In the genomic region with DNA sequence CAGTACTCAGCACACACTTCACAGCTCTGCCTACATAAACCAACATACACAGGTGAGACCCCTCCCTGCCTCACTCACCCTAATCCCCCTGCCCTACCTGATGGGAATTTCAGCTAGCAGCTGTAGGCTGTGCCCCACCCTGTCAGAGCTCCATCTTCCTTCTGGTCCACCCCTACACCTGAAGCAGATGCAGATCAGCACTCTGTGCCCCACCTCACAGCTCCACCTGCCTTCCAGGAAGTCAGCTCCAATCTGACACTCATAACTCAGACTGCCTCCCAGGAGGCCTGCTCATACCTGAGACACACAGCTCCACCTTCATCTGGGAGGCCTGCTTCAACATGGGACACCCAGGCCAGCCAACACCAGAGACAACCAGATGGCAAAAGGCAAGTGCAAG, we compare ENCODE assay signal across 33 mouse cellular contexts.
"Had no signal": no experiment of that assay in that cellular context is flagged by ENCODE, and none has a peak within 500 bp of the region (broad histone marks: within the 10 kb centered on the region; RNA-seq: fewer than 3 reads in every experiment).

No protein-coding gene starts in this region.

- H3K4me2 ChIP-seq: heart, embryonic 11.5 days; heart, embryonic 12.5 days; heart, embryonic 13.5 days; heart, embryonic 15.5 days; hindbrain, embryonic 12.5 days; hindbrain, embryonic 13.5 days; hindbrain, embryonic 14.5 days; hindbrain, embryonic 15.5 days; kidney, embryonic 15.5 days had no signal

- H3K36me3 ChIP-seq: heart, embryonic 10.5 days; heart, embryonic 12.5 days; heart, embryonic 13.5 days; heart, embryonic 15.5 days; hindbrain, embryonic 10.5 days; hindbrain, embryonic 12.5 days; hindbrain, embryonic 13.5 days; hindbrain, embryonic 15.5 days; kidney, embryonic 15.5 days had no signal

- H3K4me3 ChIP-seq: heart, embryonic 10.5 days; heart, embryonic 12.5 days; heart, embryonic 13.5 days; heart, embryonic 15.5 days; hindbrain, embryonic 10.5 days; hindbrain, embryonic 12.5 days; hindbrain, embryonic 13.5 days; hindbrain, embryonic 15.5 days; kidney, embryonic 15.5 days; layer of hippocampus, adult 2 months; left cerebral cortex, adult 2 months had no signal

- DNase-seq: heart, postnatal 10 days; heart, postnatal 14 days; heart, postnatal 36 days; heart, postnatal 4 days; kidney, adult 11 months; kidney, adult 18-20 months; kidney, adult 2 months; kidney, adult 8-10 months; kidney, adult 9 months; kidney, postnatal 10 days; kidney, postnatal 14 days; kidney, postnatal 25 days; kidney, postnatal 36 days; kidney, postnatal 4 days; layer of hippocampus, adult 9-11 months; layer of hippocampus, postnatal 36 days had no signal

- H3K9ac ChIP-seq: heart, embryonic 12.5 days; heart, embryonic 13.5 days; heart, embryonic 15.5 days; hindbrain, embryonic 12.5 days; hindbrain, embryonic 13.5 days; hindbrain, embryonic 14.5 days; hindbrain, embryonic 15.5 days; kidney, embryonic 15.5 days had no signal

- H3K27me3 ChIP-seq: heart, embryonic 12.5 days; heart, embryonic 13.5 days; heart, embryonic 15.5 days; hindbrain, embryonic 12.5 days; hindbrain, embryonic 13.5 days; hindbrain, embryonic 15.5 days; kidney, embryonic 15.5 days had no signal

- H3K9me3 ChIP-seq: heart, embryonic 10.5 days; heart, embryonic 12.5 days; heart, embryonic 13.5 days; heart, embryonic 15.5 days; hindbrain, embryonic 10.5 days; hindbrain, embryonic 12.5 days; hindbrain, embryonic 13.5 days; hindbrain, embryonic 15.5 days; kidney, embryonic 15.5 days had no signal

- H3K27ac ChIP-seq: heart, embryonic 10.5 days; heart, embryonic 13.5 days; heart, embryonic 15.5 days; hindbrain, embryonic 10.5 days; hindbrain, embryonic 12.5 days; hindbrain, embryonic 13.5 days; hindbrain, embryonic 14.5 days; hindbrain, embryonic 15.5 days; hindbrain, postnatal 0 days; kidney, embryonic 15.5 days; kidney, postnatal 0 days; layer of hippocampus, adult 2 months; left cerebral cortex, adult 2 months had no signal

- ATAC-seq: hindbrain, embryonic 16.5 days; hindbrain, postnatal 0 days; inflammation-experienced regulatory T-cells, adult 6 months had no signal

- H3K4me1 ChIP-seq: heart, embryonic 10.5 days; heart, embryonic 12.5 days; hindbrain, embryonic 10.5 days; hindbrain, embryonic 12.5 days; hindbrain, embryonic 13.5 days; hindbrain, embryonic 15.5 days had no signal
